9 mouse cellular contexts compared by ENCODE assay signal in the genomic region with DNA sequence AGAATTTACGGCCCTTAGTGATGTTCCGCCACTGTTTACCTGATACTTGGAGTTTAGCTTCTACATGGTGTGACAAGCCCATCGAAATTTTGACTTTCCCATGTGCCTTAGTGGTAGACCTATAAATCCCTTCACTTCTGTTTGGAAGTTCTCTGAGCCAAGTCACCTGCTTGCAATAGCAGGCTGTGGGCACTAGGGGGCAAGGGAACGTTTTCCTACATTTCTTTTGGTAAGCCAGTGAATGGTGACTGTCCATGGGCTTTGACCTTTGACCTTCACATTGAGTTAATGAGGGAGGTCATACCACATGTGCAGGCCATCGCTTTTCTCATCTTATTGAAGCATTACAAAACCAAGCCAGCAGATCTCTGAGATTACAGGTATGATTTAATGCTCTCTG. TPM values are rescaled to one million over a fixed set of nuclear protein-coding genes. Genes with fewer than 3 reads are reported as not detected.
DNase-seq lines count a peak whose midpoint lies in the region.
"Had no signal": no experiment of that assay in that cellular context is flagged by ENCODE, and none has a peak within 500 bp of the region (broad histone marks: within the 10 kb centered on the region; RNA-seq: fewer than 3 reads in every experiment).

No protein-coding gene starts in this region.

- H3K27ac ChIP-seq in limb, embryonic 10.5 days = no peak overlapping the region

- H3K27me3 ChIP-seq in limb, embryonic 10.5 days (ENCODE audit: low read depth, poor library complexity, severe bottlenecking) = no peaks in the 10 kb centered on the region

- peak; percentile 72 for DNase-seq in layer of hippocampus, adult 11-12 months (ENCODE audit: low spot score)
- no peak for DNase-seq in layer of hippocampus, adult 9-10 months (ENCODE audit: low spot score)
- peak; percentile 50 for DNase-seq in T-cell, adult 2 months (ENCODE audit: low spot score)
- peak; percentile 74 to 78 for DNase-seq in cerebellum, postnatal 14 days
- DNase-seq in heart, postnatal 10 days = peak; percentile 57 to 67
- DNase-seq in limb, embryonic 10.5 days (ENCODE audit: low spot score) = peak; percentile 74
- peak; percentile 58 for DNase-seq in ovary, postnatal 36 days (ENCODE audit: low spot score)
- DNase-seq in thymus, postnatal 14 days = peak; percentile 71

- no peaks in the 10 kb centered on the region for H3K9me3 ChIP-seq in limb, embryonic 10.5 days (replicated peaks)

- H3K4me3 ChIP-seq in limb, embryonic 10.5 days = no peak overlapping the region
- H3K4me3 ChIP-seq: myocyte had no signal

- H3K36me3 ChIP-seq in limb, embryonic 10.5 days = no peaks in the 10 kb centered on the region

- intact Hi-C loops in heart, postnatal 10 days (cut with DNase I) = loop anchor here (1.0 to 5.0 kb wide), 4 partner anchors 76 to 391 kb away; no protein-coding TSS in a partner anchor

- 46% methylated on average over 5 of the region's 5 CpGs for WGBS in limb, embryonic 10.5 days

- H3K4me1 ChIP-seq in limb, embryonic 10.5 days = 0 out of 2 replicates have a peak, but pooled peaks cover 2% of the 10 kb centered on the region

RNA-seq across cellular contexts. Expression of gene 1700020N01Rik, which starts 8.0 kb away (rescaled TPM):
- not detected for total RNA-seq in heart, postnatal 10 days (2021)
- polyA plus RNA-seq in limb, embryonic 10.5 days (2016; fragmentation: Nextera tagmentation; extraction: Ambion mirVana) = not detected in 2 replicates
- polyA plus RNA-seq: myocyte had no signal
